8 mouse cellular contexts compared by ENCODE assay signal in genomic region chr4:101292736-101293541, GRCm38 (mm10). TPM values are rescaled to one million over a fixed set of nuclear protein-coding genes. Genes with fewer than 3 reads are reported as not detected.
DNase-seq lines count a peak whose midpoint lies in the region; ATAC-seq lines count a peak whose summit lies in the region.

No protein-coding gene starts in this region.

- H3K4me3 ChIP-seq in embryonic facial prominence, embryonic 11.5 days (ENCODE audit: low read depth, low read length): peak overlapping the region; percentile 42
- H3K4me3 ChIP-seq in heart, embryonic 10.5 days: peak overlapping the region; percentile 73
- peak overlapping the region; percentile 56 for H3K4me3 ChIP-seq in lung, embryonic 16.5 days (ENCODE audit: low read length)

- H3K36me3 ChIP-seq in embryonic facial prominence, embryonic 11.5 days (replicated peaks; ENCODE audit: control insufficient read depth, insufficient read depth, low read depth, low read length): no peaks in the 10 kb centered on the region
- H3K36me3 ChIP-seq in heart, embryonic 10.5 days: no peaks in the 10 kb centered on the region
- H3K36me3 ChIP-seq in lung, embryonic 16.5 days (ENCODE audit: control insufficient read depth, insufficient read depth, low read length): no peaks in the 10 kb centered on the region

- under 1% methylated on average over 42 of the region's 49 CpGs for WGBS in embryonic facial prominence, embryonic 11.5 days
- WGBS in heart, embryonic 10.5 days: 2% methylated on average over 49 of the region's 49 CpGs
- WGBS in lung, embryonic 16.5 days: 1% methylated on average over 49 of the region's 49 CpGs

- DNase-seq in CD4-positive, CD25-positive, alpha-beta regulatory T cell, adult 2 months (ENCODE audit: low read depth, low spot score): peak; percentile 66
- peak; percentile 90 for DNase-seq in adrenal gland, adult 2 months
- peak; percentile 48 for DNase-seq in embryonic facial prominence, embryonic 11.5 days (ENCODE audit: low spot score)
- peak; percentile 77 for DNase-seq in heart, embryonic 10.5 days (ENCODE audit: low spot score)
- peak; percentile 67 to 72 for DNase-seq in kidney, adult 8-10 months
- DNase-seq in thymus, postnatal 10 days (ENCODE audit: low spot score in 2 of 2): peak; percentile 43 to 54

- peak overlapping the region; percentile 42 for H3K9ac ChIP-seq in embryonic facial prominence, embryonic 11.5 days (replicated peaks; ENCODE audit: low read length)
- H3K9ac ChIP-seq in lung, embryonic 16.5 days (ENCODE audit: low read length): peak overlapping the region; percentile 67

- no peaks in the 10 kb centered on the region for H3K9me3 ChIP-seq in embryonic facial prominence, embryonic 11.5 days (replicated peaks; ENCODE audit: control insufficient read depth, low read length)
- H3K9me3 ChIP-seq in heart, embryonic 10.5 days: no peaks in the 10 kb centered on the region
- H3K9me3 ChIP-seq in lung, embryonic 16.5 days (ENCODE audit: control insufficient read depth, low read length): no peaks in the 10 kb centered on the region

- H3K4me1 ChIP-seq in embryonic facial prominence, embryonic 11.5 days (ENCODE audit: control insufficient read depth, insufficient read depth, low read length): peaks cover 2% of the 10 kb centered on the region; the same call in 1 of the 2 replicates
- peaks cover 21% of the 10 kb centered on the region for H3K4me1 ChIP-seq in heart, embryonic 10.5 days
- H3K4me1 ChIP-seq in lung, embryonic 16.5 days (replicated peaks; ENCODE audit: control insufficient read depth, insufficient read depth, low read length): peaks cover 6% of the 10 kb centered on the region; the same call in 1 of the 2 replicates

- H3K27ac ChIP-seq in embryonic facial prominence, embryonic 11.5 days (replicated peaks; ENCODE audit: low read depth, low read length): no peak overlapping the region
- peak overlapping the region; percentile 80 for H3K27ac ChIP-seq in heart, embryonic 10.5 days
- H3K27ac ChIP-seq in lung, embryonic 16.5 days (ENCODE audit: low read length): peak overlapping the region; percentile 88

- peak overlapping the region; percentile 92 for H3K4me2 ChIP-seq in embryonic facial prominence, embryonic 11.5 days (ENCODE audit: low read depth, low read length)
- H3K4me2 ChIP-seq in lung, embryonic 16.5 days (ENCODE audit: low read depth, low read length): peak overlapping the region; percentile 95

- ATAC-seq in embryonic facial prominence, embryonic 11.5 days (replicated peaks; ENCODE audit: insufficient number of reproducible peaks, low FRiP score, low TSS enrichment, low read depth): peak; percentile 39
- peak; percentile 57 for ATAC-seq in lung, embryonic 16.5 days (ENCODE audit: low read depth)
- peak; percentile 49 for ATAC-seq in neutrophil, adult 5-6 weeks (ENCODE audit: extremely low read depth, insufficient number of reproducible peaks, low FRiP score, poor library complexity, severe bottlenecking)

- H3K27me3 ChIP-seq in embryonic facial prominence, embryonic 11.5 days (ENCODE audit: control insufficient read depth, insufficient read depth, low read length): peaks cover 9% of the 10 kb centered on the region; the same call in 1 of the 2 replicates
- peaks cover 36% of the 10 kb centered on the region for H3K27me3 ChIP-seq in heart, embryonic 10.5 days (ENCODE audit: insufficient read depth, poor library complexity, severe bottlenecking)
- H3K27me3 ChIP-seq in lung, embryonic 16.5 days (ENCODE audit: control insufficient read depth, insufficient read depth, low read depth, low read length): no peaks in the 10 kb centered on the region

RNA-seq across cellular contexts. Expression of gene Jak1, which starts 27.9 kb away (rescaled TPM):
- total RNA-seq in adrenal gland, adult 2 months (2021): 100 to 1,000 TPM; 116 to 157 TPM
- 78.1 and 118 TPM in 2 replicates for polyA plus RNA-seq in adrenal gland, adult 2 months (2012; rRNA removed)
- polyA plus RNA-seq in embryonic facial prominence, embryonic 11.5 days (2014; fragmentation: Nextera tagmentation; extraction: Ambion mirVana): 57.7 and 61.8 TPM in 2 replicates
- 55.9 and 61.4 TPM in 2 replicates for polyA plus RNA-seq in heart, embryonic 10.5 days (2016; fragmentation: Nextera tagmentation; extraction: Ambion mirVana)
- 76.9 and 81.7 TPM in 2 replicates for polyA plus RNA-seq in lung, embryonic 16.5 days (2015; fragmentation: Nextera tagmentation; extraction: Ambion mirVana)
- total RNA-seq in neutrophil, adult 5-6 weeks (2017): 310 and 328 TPM in 2 replicates
